Mouse (Mus musculus): ENCODE data around the gene Orc1.
A peak's percentile ranks its signal among the peaks of the same experiment; 100 is the strongest.

Gene Orc1

GRCm38 (mm10) chr4:108635101-108635500 is 55.9 kb downstream of the Orc1 start:
- DNase-seq (ENCODE audit: low spot score): peak; percentile 16

GRCm38 (mm10) chr4:108637721-108638120 is 58.5 kb downstream of the Orc1 start:
- no peak for DNase-seq (ENCODE audit: low spot score)

GRCm38 (mm10) chr4:108638752-108639151 is 59.5 kb downstream of the Orc1 start:
- no peak for DNase-seq (ENCODE audit: low spot score)

- peak; percentile 54 for DNase-seq (ENCODE audit: low spot score)
Measured at GRCm38 (mm10) chr4:108664407-108664806, 85.2 kb downstream of the Orc1 start.

All from embryo, embryonic 10 days (tissue).